Mouse (Mus musculus) adrenal gland, postnatal 25 days (tissue): ENCODE data around the gene Efcab11. TPM values are rescaled to one million over a fixed set of nuclear protein-coding genes. Genes with fewer than 3 reads are reported as not detected.

Experiments used
- DNase-seq: peaks from one replicate; pipeline ENCODE4 v3.0.0; 2021; ENCODE audit warnings: mixed read lengths
- total RNA-seq: library from RNA; stranded (reverse); gene quantifications from 2 replicates; pipeline ENCODE4 v1.2.3, GENCODE M21; 2021

The Efcab11 gene
- total RNA-seq, 1 experiment from 2014 or later: 0.82 TPM

DNA sequence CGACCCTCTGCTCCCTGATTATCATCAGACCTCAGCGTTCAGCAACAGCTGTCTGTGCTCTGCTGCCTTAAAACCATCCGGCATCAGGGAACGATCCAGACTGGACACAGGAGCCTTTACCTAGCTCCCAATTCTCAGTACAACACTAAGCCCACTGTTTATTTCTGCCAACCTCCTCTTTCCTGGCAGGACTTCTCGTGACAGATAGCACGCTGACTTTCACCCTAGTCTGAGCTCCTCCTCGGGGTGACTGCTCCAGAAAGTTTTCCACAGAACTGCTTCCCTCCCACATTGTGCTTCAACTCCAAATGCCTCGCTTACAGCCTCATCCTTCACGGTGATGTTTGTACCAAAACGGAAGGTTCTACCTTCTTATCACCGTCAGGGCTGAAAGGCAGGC is 131.3 kb downstream of the Efcab11 start:
- DNase-seq: no peak

DNA sequence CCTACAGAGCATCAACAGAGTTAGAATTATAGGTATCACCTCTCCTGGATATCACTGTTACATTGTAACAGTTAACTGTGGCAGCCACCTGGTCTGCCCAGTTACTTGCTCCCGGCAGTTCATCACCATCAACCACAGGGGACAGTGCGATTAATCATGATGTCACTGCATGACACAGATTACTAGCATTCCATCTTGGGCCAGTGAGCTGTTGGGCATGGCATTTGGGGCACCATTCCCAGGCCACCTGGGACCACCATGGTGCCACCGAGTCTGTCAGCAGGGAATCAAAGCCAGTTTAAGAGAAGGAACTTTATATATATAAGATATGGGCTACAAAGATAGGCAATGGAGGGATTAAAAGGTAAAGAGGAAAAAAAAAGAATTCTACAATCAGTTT is 134.8 kb downstream of the Efcab11 start:
- DNase-seq: no peak

DNA sequence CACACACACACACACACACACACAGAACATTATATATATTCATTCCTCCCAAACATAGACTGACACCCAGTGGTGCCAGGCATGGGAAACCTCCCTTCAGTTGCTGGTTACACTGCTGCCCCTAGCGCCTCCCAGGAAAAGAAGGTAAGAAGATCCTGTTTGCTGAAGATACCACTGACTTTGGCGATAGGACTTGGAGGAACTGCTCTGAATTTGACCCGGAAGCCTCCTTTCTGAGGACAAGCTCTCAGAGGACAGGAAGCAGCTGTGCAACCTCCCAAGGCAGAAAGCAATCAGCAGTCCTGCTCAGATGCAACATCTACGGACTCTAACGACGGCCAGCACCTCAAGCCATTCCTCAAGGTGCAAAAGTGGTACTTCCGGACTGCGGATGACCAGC is 142.6 kb downstream of the Efcab11 start:
- no peak for DNase-seq

DNA sequence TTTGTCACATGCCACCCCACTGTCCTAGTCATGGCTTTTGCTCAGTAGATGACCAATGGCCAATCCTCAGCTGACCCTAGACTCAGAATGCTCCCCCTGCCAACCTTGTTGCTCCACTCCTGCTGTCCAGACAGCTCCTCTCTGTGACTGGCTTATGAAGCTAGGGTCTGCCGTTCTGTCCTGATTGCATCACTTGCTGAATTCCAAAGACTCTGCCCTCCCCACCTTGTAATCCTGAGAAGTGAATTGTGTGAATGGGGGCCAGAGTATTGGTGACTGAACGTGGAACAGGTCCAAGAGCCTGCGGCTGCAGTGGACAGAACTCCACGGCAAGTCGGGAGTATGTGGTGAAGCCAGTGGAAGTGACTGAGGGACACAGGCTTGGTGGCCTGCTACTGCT is 145.0 kb downstream of the Efcab11 start:
- no peak for DNase-seq

- DNase-seq: no peak
Measured at GRCm38 (mm10) chr12:99738256-99738655, 146.0 kb downstream of the Efcab11 start.

GRCm38 (mm10) chr12:99736971-99737370 is 147.3 kb downstream of the Efcab11 start:
- no peak for DNase-seq

GRCm38 (mm10) chr12:99735172-99735571 is 149.1 kb downstream of the Efcab11 start:
- DNase-seq: no peak

DNA sequence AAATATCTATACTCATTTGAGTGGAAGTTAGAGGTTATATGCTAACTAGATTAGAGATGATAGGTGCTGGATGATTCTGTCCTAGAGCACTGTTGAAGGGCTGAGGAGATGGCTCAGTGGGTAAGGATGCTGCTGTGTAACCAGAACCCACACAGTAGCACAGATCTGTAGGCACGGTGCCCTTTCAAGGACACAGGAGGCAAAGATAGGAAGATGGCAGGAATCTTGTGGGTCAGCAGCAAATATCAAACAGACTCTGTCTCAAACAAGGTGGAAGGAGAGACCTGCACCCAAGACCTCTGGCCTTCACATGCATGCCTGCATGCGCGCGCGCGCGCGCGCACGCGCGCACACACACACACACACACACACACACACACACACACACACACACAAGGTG is 160.0 kb downstream of the Efcab11 start:
- DNase-seq: no peak

- DNase-seq: no peak
Measured at GRCm38 (mm10) chr12:99723791-99724190, 160.4 kb downstream of the Efcab11 start.

DNA sequence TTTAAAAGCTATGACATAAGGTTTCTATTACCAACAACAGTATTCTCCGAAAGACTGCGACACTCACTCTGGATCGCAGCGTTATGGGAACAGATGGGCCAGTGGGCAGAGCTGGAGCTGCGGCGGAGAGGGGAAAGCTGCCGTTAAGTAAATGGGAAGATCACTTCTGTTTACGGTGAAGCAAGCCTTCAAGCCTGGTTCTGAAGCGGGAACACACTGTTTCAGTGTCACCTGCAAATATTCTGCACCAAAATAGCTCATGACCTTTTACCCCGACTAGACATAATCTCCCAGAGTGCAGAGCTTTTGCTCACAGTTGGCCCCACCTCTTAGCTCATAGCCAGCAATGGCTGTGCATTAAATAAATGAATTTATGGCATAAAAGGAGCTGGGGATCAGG is 162.9 kb downstream of the Efcab11 start:
- DNase-seq: no peak

DNA sequence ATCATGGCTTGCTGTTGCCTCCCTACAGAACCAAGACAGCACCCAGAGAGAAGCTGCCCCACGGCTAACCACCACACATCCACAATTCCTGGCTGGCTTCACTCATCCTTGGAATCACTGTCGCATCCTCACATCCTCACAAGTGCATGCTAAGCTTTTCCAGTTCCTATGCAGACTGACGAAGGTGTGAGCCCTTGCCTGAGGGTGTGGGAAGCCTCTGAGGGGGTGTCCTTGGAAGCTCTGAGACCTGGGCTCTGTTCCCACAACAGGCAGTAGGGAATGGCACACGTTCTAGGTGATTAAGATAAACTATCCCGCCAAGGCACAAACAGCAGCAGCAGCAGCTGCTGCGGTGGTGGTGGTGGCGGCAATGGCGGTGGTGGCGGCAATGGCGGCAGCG is 164.5 kb downstream of the Efcab11 start:
- DNase-seq: no peak

GRCm38 (mm10) chr12:99718161-99718560 is 166.1 kb downstream of the Efcab11 start:
- no peak for DNase-seq

DNA sequence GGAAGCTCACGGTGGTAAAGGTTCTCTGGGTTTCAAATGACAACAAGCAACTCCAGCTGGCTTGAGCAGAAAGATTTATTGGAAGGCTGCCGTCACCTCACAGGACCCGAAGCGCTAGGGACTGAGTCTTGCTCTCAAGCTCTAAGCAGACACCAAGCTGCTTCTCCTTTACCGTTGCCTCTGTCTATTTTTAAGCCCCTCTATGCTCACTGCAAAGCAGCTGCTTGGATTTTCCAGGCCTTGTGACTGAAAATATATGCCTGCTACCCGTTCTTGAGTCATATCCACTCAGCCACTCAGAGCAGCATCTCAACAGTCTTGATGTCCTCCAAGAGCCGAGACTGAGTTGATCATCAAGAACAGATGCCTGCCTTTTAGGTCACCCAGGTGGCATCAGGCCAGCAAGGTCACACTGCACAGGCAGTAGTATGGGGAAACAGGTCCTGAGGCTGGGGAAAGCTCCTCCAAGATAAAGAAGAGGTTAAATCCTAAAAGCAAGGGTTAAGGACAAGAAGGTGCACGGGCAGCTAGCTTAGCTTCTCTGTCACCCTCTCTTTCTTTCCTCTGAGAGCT is 168.1 kb downstream of the Efcab11 start:
- DNase-seq: peak; percentile 40

GRCm38 (mm10) chr12:99715129-99716037 is 168.9 kb downstream of the Efcab11 start:
- DNase-seq: no peak

DNA sequence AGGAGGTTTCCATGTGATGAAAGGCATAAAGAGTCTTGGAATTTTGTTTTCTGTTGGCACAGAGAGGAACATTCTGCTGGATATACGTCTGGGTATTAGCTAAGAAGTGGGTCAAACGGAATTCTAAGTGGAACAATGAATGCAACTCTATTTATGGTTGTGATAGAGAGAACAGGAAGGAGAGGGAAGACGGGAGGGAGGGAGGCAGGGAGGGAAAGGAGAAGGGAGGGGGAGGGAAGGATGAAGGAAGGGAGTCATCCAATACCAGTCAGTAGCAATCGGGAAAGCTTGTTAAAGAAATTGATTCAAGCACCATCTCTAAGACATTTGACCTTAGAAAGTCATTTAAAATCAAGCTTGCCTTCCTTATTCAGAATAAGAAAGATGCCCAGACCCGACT is 172.0 kb downstream of the Efcab11 start:
- no peak for DNase-seq

GRCm38 (mm10) chr12:99702248-99702647 is 182.0 kb downstream of the Efcab11 start:
- no peak for DNase-seq

- DNase-seq: no peak
Measured at GRCm38 (mm10) chr12:99700380-99700779, 183.9 kb downstream of the Efcab11 start.

DNA sequence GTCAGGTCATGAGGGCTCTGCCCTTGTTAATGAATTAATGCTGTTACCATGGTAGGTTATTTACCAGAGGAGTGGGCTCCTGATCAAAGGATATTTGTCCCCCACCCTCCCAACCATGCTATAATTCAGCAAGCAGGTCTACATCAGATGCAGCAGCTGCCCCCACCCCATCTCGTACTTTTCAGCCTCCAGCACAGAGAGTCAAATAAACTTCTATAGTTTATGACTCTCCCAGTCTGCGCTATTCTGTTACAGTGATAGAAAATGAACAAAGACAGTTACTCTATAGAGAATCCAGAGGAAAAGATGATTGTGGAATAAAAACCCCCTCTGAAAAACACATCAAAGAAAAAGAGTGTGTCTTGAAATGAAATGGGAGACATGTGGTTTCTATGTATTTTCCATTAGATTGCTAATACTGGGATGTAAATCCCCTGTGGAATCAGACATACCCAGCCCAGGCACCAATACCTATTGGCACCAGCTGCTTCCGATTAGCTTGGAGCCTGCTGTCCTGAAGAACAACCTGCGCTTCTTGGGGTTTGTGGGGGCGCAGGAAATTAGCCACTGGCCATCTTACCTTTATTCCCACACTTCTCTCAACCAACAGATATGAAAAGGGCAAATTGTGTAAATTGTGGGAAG is 184.7 kb downstream of the Efcab11 start:
- DNase-seq: no peak

DNA sequence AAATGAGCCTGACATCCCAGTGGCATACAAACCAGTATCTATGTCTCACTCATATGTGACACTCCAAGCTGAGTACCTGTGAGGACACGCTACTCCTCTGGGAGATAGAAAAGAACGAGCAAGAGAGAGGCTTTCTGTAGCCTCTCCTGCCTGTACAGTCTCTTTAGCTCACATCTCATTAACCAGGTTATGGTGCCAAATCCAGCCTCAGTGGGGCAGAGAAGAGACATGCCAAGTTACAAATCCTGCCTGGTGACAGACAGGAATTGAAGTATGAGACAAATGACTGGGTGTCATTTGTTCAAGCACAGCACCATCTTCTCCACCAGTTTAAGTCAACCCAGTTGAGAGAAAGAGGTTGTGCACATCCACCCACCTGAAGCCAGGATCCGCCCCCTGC is 190.2 kb downstream of the Efcab11 start:
- no peak for DNase-seq

DNA sequence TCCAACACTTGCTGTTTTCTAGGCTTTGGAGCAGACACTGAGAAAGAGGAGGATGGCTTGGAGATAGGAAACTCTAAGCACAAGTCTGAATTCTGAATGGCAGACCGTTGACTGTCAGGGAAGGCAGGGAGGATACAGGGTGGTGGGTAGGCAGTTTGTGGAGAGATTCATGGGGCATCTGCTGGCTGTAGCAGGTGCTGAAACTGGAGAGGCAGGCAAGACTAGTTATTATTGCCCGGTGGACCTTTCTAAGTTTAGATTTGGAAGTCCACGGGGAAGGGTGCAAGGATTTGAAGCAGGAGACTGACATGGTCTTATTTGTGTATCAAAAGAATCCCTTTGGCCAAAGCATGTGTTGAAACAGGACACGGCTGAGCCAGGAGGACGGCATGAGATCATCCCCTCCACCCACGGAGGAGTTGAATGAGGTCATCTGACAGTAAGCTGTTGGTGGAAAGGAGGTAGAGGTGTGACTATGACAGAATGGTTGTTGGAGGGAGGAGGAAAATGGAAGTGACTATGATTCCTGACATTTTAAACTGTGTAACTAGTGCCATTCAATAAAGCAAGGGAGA is 197.7 kb downstream of the Efcab11 start:
- DNase-seq: peak; percentile 13

GRCm38 (mm10) chr12:99685451-99686100 is 198.7 kb downstream of the Efcab11 start:
- no peak for DNase-seq

DNA sequence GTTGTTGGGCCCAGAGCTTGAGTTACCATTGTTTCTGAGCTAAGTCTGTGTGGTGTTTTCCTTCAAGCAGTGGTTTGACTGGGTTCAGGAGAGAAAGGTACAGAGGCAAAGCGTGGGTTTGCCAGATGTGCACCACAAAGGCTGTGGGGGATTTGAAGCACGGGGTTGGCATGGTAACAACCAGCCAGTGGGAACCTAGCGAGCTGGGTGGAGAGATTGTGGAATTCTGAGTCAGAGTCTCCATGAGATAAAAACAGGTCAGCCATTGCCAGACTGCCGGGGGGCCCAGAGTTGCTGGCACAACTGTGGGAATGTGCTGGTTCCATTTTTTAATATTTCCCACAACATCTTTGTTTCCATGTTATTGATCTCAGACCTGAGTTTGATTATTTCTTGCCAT is 202.6 kb downstream of the Efcab11 start:
- no peak for DNase-seq

- no peak for DNase-seq
Measured at GRCm38 (mm10) chr12:99671866-99672191, 212.4 kb downstream of the Efcab11 start.
